Mouse (Mus musculus) heart, adult 2 months (tissue): Measurements from ENCODE around the gene Rab15. TPM values are rescaled to one million over a fixed set of nuclear protein-coding genes. Genes with fewer than 3 reads are reported as not detected.

ENCODE experiments used
- DNase-seq, 2 experiments: peaks; one replicate each; pipeline ENCODE4 v3.0.0; 2021
- H3K27ac ChIP-seq: fragments of 200-600 bp; 2 replicates; pipeline ENCODE4 v1.8.1; 2022
- H3K27me3 ChIP-seq: fragments of 200-500 bp; 2 replicates; pipeline ENCODE4 v1.6.1; 2012; ENCODE audit warnings: mild to moderate bottlenecking, low read length, inconsistent platforms, mixed read lengths; ENCODE audit not compliant: control insufficient read depth, insufficient read depth
- H3K36me3 ChIP-seq: fragments of 200-500 bp; 2 replicates; pipeline ENCODE4 v1.6.1; 2012; ENCODE audit warnings: low read length, inconsistent platforms; ENCODE audit not compliant: control insufficient read depth, insufficient read depth
- H3K4me1 ChIP-seq: fragments of 200-500 bp; 2 replicates; pipeline ENCODE4 v1.6.1; 2011; ENCODE audit warnings: low read length; ENCODE audit not compliant: control insufficient read depth, insufficient read depth
- H3K4me3 ChIP-seq: fragments of 200-600 bp; 2 replicates; pipeline ENCODE4 v1.8.1; 2022
- H3K79me2 ChIP-seq: fragments of 200-500 bp; replicated peaks from 2 replicates; pipeline ENCODE4 v1.6.1; 2012; ENCODE audit warnings: mild to moderate bottlenecking, inconsistent platforms, low read length, moderate library complexity, mixed read lengths; ENCODE audit not compliant: control insufficient read depth, insufficient read depth
- H3K9ac ChIP-seq: fragments of 200-500 bp; 2 replicates; pipeline ENCODE4 v1.6.1; 2012; ENCODE audit warnings: low read depth, mild to moderate bottlenecking, control low read depth, inconsistent platforms, low read length, mixed read lengths
- CTCF ChIP-seq: fragments of 200-600 bp; IDR thresholded peaks from 2 replicates; pipeline ENCODE4 v1.8.1; 2022; ENCODE audit warnings: antibody characterized with exemption, mild to moderate bottlenecking, moderate library complexity
- EP300 ChIP-seq: fragments of 200-500 bp; IDR thresholded peaks from 2 replicates; pipeline ENCODE4 v1.6.1; 2011; ENCODE audit warnings: low read depth, low read length, control low read depth; ENCODE audit not compliant: insufficient read depth
- POLR2A ChIP-seq: fragments of 200-500 bp; IDR thresholded peaks from 2 replicates; pipeline ENCODE4 v1.6.1; 2011; ENCODE audit warnings: mild to moderate bottlenecking, low read depth, low read length, control low read depth; ENCODE audit not compliant: insufficient read depth
- WGBS: fragments of 180-500 bp; shearing (Covaris S2); methylation state at CpG from one replicate; pipeline ENCODE4 v1.1.7; 2018; 5-methylcytosine and 5-hydroxymethylcytosine counted together
- intact Hi-C: fragments of 180-260 bp; cut with DNase I; formaldehyde crosslinking; loops from one replicate; pipeline ENCODE4 v1.15.1; 2025
- polyA plus RNA-seq: library from polyadenylated mRNA; depleted of rRNA; stranded (reverse); fragments of >200 nt; gene quantifications from 2 replicates; pipeline ENCODE4 v1.2.3, GENCODE M21; 2012
- total RNA-seq, 2 experiments: library from RNA; stranded (reverse); gene quantifications; 2 replicates each; pipeline ENCODE4 v1.2.3; 2021

Rab15 gene
- total and polyA plus RNA-seq, 3 experiments: 0.70 to 1.4 (median 0.91) TPM

DNA sequence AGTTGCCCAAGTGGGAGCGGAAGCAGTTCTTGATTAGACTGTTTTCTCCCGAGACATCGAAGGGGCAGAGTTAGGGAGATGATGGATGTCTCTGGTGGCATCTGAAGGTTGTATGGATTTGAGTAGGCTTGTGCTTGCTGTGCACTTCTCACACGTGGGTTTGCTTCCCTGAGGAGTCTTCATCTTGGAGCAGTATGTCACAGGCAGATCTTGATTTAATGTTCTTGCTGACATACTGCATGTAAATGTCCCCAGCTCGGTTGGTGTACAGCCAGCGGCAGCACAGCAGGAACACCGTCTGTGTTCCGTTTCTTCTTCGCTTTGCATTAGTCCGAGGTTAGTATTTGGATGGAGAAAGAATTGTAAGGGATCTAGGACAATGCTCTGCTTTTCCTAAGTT, 34.4 kb upstream of the Rab15 start:
- intact Hi-C loops: no loop called here
- WGBS: 92% methylated on average over 10 of the region's 10 CpGs
- Histone ChIP-seq H3K4me3 (no peak overlapping the region), H3K9ac (no peak overlapping the region), H3K27ac (no peak overlapping the region), H3K79me2 (no peaks in the 10 kb centered on the region), H3K36me3 (no peaks in the 10 kb centered on the region), H3K4me1 (no peaks in the 10 kb centered on the region; the same call in 1 of the 2 replicates), H3K27me3 (no peaks in the 10 kb centered on the region)
- no peak for DNase-seq
- TF ChIP-seq POLR2A (no peak), EP300 (no peak), CTCF (no peak)

DNA sequence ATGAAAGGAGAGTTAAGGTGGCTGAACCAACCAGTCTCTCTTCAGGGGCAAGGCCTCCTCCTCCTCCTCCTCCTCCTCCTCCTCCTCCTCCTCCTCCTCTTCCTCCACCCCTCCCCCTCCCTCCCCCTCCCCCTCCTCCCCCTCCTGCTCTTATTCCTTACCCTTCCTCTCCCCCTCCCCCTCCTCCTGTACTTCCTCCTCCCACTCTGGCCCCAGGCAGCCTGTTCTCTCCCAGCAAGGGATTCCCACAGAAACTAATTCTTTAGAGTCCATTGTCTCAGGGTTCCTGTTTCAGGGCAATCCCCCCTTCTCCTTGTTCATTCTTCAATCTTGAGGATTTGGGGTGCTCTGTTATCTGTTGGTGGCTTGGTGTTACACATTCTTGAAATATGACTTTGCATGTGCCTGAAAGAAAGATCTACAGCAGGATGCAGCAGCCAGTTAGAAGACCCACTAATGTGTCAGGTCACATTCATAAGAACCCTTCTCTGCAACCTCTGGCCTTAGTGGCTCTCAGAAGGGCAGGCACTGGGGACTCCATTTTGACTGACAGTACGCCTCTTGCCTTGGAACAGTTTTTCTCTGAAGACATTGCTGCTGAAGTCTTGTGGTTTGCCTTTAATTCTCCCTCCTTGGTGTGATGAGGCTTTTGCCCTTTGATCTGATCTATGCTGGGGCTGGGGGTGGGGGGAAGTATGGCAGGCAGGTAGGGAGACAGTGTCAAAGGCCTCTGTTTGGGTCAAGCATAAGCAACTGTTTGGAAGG, 30.9 kb upstream of the Rab15 start:
- no peaks in the 10 kb centered on the region for H3K36me3 ChIP-seq
- intact Hi-C loops: no loop called here
- no peak overlapping the region for H3K4me3 ChIP-seq
- no peak for DNase-seq
- H3K9ac ChIP-seq: no peak overlapping the region
- 0 out of 2 replicates have a peak, but pooled peaks cover 1% of the 10 kb centered on the region for H3K79me2 ChIP-seq
- H3K27me3 ChIP-seq: no peaks in the 10 kb centered on the region
- no peak overlapping the region for H3K27ac ChIP-seq
- WGBS: 90% methylated on average over 1 of the region's 1 CpGs
- H3K4me1 ChIP-seq: no peaks in the 10 kb centered on the region
- no peak for TF ChIP-seq POLR2A
- no peak for TF ChIP-seq EP300
- no peak for TF ChIP-seq CTCF

DNA sequence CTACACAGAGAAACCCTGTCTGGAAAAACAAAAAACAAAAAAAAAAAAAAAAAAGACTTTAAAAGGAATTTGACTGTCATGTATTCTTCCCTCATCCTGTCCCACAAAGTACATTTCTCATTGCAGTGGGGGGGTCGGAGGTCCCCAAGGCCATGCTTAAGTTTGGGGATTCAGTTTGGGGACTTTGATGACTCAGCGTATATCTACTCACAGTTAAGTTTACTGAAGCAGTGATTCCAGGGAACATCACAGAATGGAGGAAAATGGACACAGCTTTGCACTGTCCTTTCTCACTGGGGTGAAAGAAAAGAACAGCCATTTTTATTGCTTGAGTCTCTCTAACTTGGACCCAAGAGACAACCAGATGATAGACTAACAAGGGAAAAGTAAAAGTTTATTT, 29.7 kb upstream of the Rab15 start:
- DNase-seq: no peak
- Histone ChIP-seq H3K79me2 (0 out of 2 replicates have a peak, but pooled peaks cover 1% of the 10 kb centered on the region), H3K4me1 (no peaks in the 10 kb centered on the region), H3K36me3 (no peaks in the 10 kb centered on the region), H3K27ac (no peak overlapping the region), H3K4me3 (no peak overlapping the region), H3K27me3 (no peaks in the 10 kb centered on the region), H3K9ac (no peak overlapping the region)
- intact Hi-C loops: no loop called here
- no peak for TF ChIP-seq EP300
- no peak for TF ChIP-seq CTCF
- WGBS: 87% methylated on average over 2 of the region's 2 CpGs

DNA sequence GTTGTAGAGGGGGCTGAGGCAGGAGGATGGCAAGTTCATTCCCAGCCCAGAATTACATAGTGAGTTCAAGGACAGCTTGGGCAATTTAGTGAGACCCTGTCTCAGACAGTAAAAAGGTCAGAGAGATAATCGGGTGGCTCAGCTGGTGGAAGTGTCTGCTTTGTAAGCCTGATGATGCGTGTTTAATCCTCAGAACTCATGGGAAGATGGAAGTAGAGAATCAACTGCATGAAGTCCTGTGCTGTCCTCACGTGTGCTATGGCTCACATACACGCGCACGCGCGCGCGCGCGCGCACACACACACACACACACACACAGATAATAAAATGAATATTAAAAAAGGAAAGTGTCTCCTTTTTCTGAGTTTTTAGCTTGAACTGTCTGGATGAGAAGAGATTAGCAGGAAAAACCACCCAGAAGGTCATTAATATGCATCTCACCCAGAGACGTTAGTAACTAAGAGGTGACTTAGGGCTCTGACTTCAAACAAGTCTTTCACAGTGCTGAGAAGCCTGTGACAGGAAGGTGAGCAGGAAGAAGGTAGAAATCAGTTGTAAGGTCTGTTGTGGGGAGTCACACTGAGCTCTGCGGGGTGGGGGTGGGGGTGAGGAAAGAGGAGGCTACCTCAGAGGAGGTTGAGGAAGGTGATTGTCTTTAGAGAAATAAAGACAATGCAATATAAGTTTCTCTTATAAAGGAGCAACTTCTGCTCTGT, 21.8 kb upstream of the Rab15 start:
- WGBS: 88% methylated on average over 15 of the region's 15 CpGs
- no peaks in the 10 kb centered on the region for H3K36me3 ChIP-seq
- H3K27me3 ChIP-seq: no peaks in the 10 kb centered on the region
- TF ChIP-seq POLR2A: no peak
- intact Hi-C loops: no loop called here
- H3K9ac ChIP-seq: no peak overlapping the region
- H3K79me2 ChIP-seq: 0 out of 2 replicates have a peak, but pooled peaks cover 1% of the 10 kb centered on the region
- DNase-seq: no peak
- H3K4me1 ChIP-seq: no peaks in the 10 kb centered on the region
- no peak overlapping the region for H3K4me3 ChIP-seq
- H3K27ac ChIP-seq: no peak overlapping the region

DNA sequence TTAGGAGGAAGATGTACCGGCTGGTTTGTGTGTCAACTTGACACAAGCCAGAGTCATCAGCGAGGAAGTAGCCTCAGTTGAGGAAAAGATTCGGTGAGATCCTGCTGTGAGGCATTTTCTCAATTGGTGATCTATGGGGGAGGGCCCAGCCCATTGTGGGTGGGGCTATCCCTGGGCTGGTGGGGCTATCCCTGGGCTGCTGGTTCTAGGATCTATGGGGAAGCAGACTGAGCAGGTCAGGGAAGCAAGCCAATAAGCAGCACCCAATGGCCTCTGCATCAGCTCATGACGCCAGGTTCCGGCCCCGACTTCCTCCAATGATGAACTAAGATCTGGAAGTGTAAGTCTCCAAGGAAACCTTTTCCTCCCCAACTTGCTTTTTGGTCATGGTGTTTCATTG, 17.4 kb upstream of the Rab15 start:
- peaks cover 3% of the 10 kb centered on the region for H3K36me3 ChIP-seq
- H3K27me3 ChIP-seq: no peaks in the 10 kb centered on the region
- 59% methylated on average over 6 of the region's 6 CpGs for WGBS
- no peaks in the 10 kb centered on the region for H3K4me1 ChIP-seq
- no peak overlapping the region for H3K27ac ChIP-seq
- intact Hi-C loops: no loop called here
- no peak for TF ChIP-seq POLR2A
- no peak for TF ChIP-seq EP300
- TF ChIP-seq CTCF: no peak
- DNase-seq: no peak
- 0 out of 2 replicates have a peak, but pooled peaks cover 1% of the 10 kb centered on the region for H3K79me2 ChIP-seq
- no peak overlapping the region for H3K4me3 ChIP-seq
- H3K9ac ChIP-seq: no peak overlapping the region

DNA sequence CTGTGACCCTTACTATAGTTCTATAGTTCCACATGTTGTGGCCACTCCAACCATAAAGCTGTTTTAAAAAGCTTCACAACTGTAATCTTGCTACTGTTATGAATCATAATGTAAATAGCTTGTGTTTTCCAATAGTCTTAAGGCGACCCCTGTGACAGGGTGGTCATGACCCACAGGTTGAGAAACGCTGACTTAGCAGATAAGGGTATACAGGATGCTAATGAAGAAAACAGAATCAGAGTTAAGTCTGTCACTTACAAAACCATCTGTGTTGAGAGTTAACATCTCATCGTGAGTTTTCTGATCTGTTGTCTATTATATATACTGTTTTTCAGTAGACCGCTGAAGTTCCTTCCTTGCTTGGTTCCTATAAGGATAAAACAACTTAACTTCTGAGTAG, 16.6 kb upstream of the Rab15 start:
- TF ChIP-seq EP300 (no peak), CTCF (no peak), POLR2A (no peak)
- no peak overlapping the region for H3K4me3 ChIP-seq
- H3K79me2 ChIP-seq: 0 out of 2 replicates have a peak, but pooled peaks cover 1% of the 10 kb centered on the region
- peaks cover 3% of the 10 kb centered on the region for H3K36me3 ChIP-seq
- intact Hi-C loops: loop anchor here (5.0 to 10.0 kb wide), 5 partner anchors 72 to 826 kb away; partner anchors contain the start of genes Churc1, Fntb and Fut8
- no peak overlapping the region for H3K9ac ChIP-seq
- 83% methylated on average over 4 of the region's 4 CpGs for WGBS
- DNase-seq: no peak
- no peaks in the 10 kb centered on the region for H3K4me1 ChIP-seq
- H3K27me3 ChIP-seq: no peaks in the 10 kb centered on the region
- H3K27ac ChIP-seq: no peak overlapping the region
